Mouse (Mus musculus): ENCODE data around the gene Nod2. TPM values are rescaled to one million over a fixed set of nuclear protein-coding genes. Genes with fewer than 3 reads are reported as not detected.

Nod2 gene
- total RNA-seq, 2 experiments from 2014 or later, result 0.27 to 0.45 TPM

- DNase-seq (ENCODE audit: low spot score in 2 of 2), result peak; percentile 97
- intact Hi-C loops (cut with DNase I), result loop anchor here (1.0 kb wide), 1 partner anchor 70 kb away; no protein-coding TSS in a partner anchor
Observed at GRCm38 (mm10) chr8:88696721-88697641, 49.9 kb downstream of the Nod2 start, which contains the start of gene Cyld. Gene Cyld (plus strand): TSS chr8:88697028.

- no peak for DNase-seq (ENCODE audit: low spot score in 2 of 2)
Observed at GRCm38 (mm10) chr8:88697642-88698031, 50.5 kb downstream of the Nod2 start.

GRCm38 (mm10) chr8:88698048-88698447, 50.9 kb downstream of the Nod2 start:
- DNase-seq (ENCODE audit: low spot score in 2 of 2), result no peak
- intact Hi-C loops (cut with DNase I), result no loop called here

More at GRCm38 (mm10) chr8:88697642-88698031, 50.5 kb downstream of the Nod2 start:
- intact Hi-C loops (cut with DNase I), result loop anchor here (1.0 kb wide), 1 partner anchor 70 kb away; no protein-coding TSS in a partner anchor

GRCm38 (mm10) chr8:88701611-88702010, 54.5 kb downstream of the Nod2 start:
- no peak for DNase-seq (ENCODE audit: low spot score in 2 of 2)
- intact Hi-C loops (cut with DNase I), result loop anchor here (10.0 kb wide), 1 partner anchor 337 kb away; the partner anchor contains the start of gene Brd7

- intact Hi-C loops (cut with DNase I), result loop anchor here (10.0 kb wide), 1 partner anchor 338 kb away; the partner anchor contains the start of gene Brd7
- DNase-seq (ENCODE audit: low spot score in 2 of 2), result no peak
Observed at GRCm38 (mm10) chr8:88702816-88703215, 55.7 kb downstream of the Nod2 start.

GRCm38 (mm10) chr8:88723256-88723963, 76.3 kb downstream of the Nod2 start:
- no peak for DNase-seq (ENCODE audit: low spot score in 2 of 2)

More at GRCm38 (mm10) chr8:88723256-88723963, 76.3 kb downstream of the Nod2 start:
- intact Hi-C loops (cut with DNase I), result no loop called here

Other genes with a start within 250 kb of the Nod2 start
- gene Nkd1, start 126.0 kb upstream of the Nod2 start, total RNA-seq (2021), result 10 to 100 TPM; 18.8 to 18.9 TPM
- 1 to 10 TPM; 1.6 to 1.7 TPM for gene Snx20, start 11.2 kb upstream of the Nod2 start, total RNA-seq (2021)
- gene Cyld, start 49.7 kb downstream of the Nod2 start, total RNA-seq (2021), result 100 to 1,000 TPM in 1 of 2 experiments, 10 to 100 TPM in 1; 91.2 to 111 TPM

Data from left cerebral cortex, postnatal 36 days (tissue).